Mouse (Mus musculus) midbrain, embryonic 14.5 days (tissue): ENCODE data around the gene Gp1bb. TPM values are rescaled to one million over a fixed set of nuclear protein-coding genes. Genes with fewer than 3 reads are reported as not detected.

Source experiments
- ATAC-seq: fragments of 200-750 bp; cut with Nextera tagmentation; 2 replicates; pipeline ENCODE4 v1.8.0; 2017; ENCODE audit warnings: moderate number of reproducible peaks, moderate library complexity; ENCODE audit not compliant: low FRiP score, low TSS enrichment
- DNase-seq: peaks from one replicate; pipeline ENCODE4 v3.0.0-alpha.2; 2015
- H3K27ac ChIP-seq: fragments of 300-500 bp; sonication (generic); replicated peaks from 2 replicates; pipeline ENCODE4 v1.5.1; 2014; ENCODE audit warnings: mild to moderate bottlenecking, low read depth, low read length, moderate library complexity
- H3K27me3 ChIP-seq: fragments of 300-500 bp; sonication (generic); 2 replicates; pipeline ENCODE4 v1.6.1; 2014; ENCODE audit warnings: low read length, control low read depth, mixed read lengths; ENCODE audit not compliant: control insufficient read depth, insufficient read depth
- H3K36me3 ChIP-seq: fragments of 300-500 bp; sonication (generic); 2 replicates; pipeline ENCODE4 v1.6.1; 2014; ENCODE audit warnings: low read length, control low read depth; ENCODE audit not compliant: control insufficient read depth, insufficient read depth
- H3K4me1 ChIP-seq: fragments of 300-500 bp; sonication (generic); 2 replicates; pipeline ENCODE4 v1.6.1; 2014; ENCODE audit warnings: mild to moderate bottlenecking, antibody characterized with exemption, low read length, control low read depth; ENCODE audit not compliant: control insufficient read depth, insufficient read depth
- H3K4me2 ChIP-seq: fragments of 300-500 bp; sonication (generic); 2 replicates; pipeline ENCODE4 v1.6.1; 2014; ENCODE audit warnings: mild to moderate bottlenecking, low read length, moderate library complexity
- H3K4me3 ChIP-seq: fragments of 300-500 bp; sonication (generic); replicated peaks from 2 replicates; pipeline ENCODE4 v1.5.1; 2014; ENCODE audit warnings: low read depth, low read length
- H3K9ac ChIP-seq: fragments of 300-500 bp; sonication (generic); replicated peaks from 2 replicates; pipeline ENCODE4 v1.6.1; 2014; ENCODE audit warnings: mild to moderate bottlenecking, low read length, moderate library complexity
- H3K9me3 ChIP-seq: fragments of 300-500 bp; sonication (generic); 2 replicates; pipeline ENCODE4 v1.6.1; 2016; ENCODE audit warnings: low read length, control low read depth, mixed read lengths; ENCODE audit not compliant: control insufficient read depth
- WGBS: fragments of 180-500 bp; shearing (Covaris S2); extraction: QIAGEN DNeasy Blood & Tissue Kit; methylation state at CpG from one replicate; pipeline ENCODE4 v1.1.7; 2014; 5-methylcytosine and 5-hydroxymethylcytosine counted together
- polyA plus RNA-seq: library from polyadenylated mRNA; unstranded; fragments of >200 nt; fragmentation: Nextera tagmentation; extraction: Ambion mirVana; gene quantifications from 2 replicates; pipeline ENCODE4 v1.2.1, GENCODE M21; 2014

Gp1bb gene
- polyA plus RNA-seq, 1 experiment from 2014 or later, result 14.7 TPM

DNA sequence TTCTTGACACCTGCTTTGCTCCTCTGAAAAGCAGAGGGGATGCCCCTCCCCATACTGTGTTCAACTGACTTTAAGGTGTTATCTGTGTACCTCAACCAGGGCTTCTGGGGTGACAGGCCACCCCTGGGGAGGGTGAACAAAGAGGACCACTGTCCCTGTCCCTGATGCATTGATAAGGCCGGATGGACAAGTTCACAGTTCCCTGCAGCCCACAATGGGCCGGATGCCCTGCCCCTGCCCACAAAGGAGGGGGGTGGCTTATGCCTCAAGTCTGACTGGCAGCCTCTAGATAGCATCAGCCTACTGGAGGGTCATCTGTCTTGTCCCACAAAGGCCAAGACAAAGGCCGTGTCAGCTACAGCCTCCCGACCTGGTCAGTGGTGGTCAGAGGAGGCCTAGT lies 3.1 kb downstream of the Gp1bb start:
- H3K4me2 ChIP-seq, result no peak overlapping the region
- 21% methylated on average over 4 of the region's 4 CpGs for WGBS
- no peak for DNase-seq

DNA sequence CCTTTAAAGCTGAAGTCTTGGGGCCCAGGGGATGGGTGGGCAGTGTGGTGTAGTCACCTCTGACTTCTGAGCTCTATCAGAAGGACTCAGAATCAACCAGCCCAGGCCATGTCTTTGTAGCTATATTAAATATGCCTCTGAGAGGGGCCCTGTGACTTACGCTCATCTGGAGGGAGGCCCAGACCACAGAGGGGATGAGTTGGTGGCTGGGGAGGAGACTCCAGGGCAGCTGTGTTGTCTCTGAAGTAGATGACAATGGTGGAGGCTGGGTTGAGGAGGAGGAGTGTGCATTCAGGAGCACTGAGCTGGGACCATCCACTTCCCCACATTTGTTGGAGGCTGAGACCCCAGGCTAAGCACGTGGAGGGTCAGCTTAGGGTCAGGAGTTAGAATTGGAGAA lies 3.9 kb downstream of the Gp1bb start:
- WGBS, result 39% methylated on average over 2 of the region's 2 CpGs
- H3K27me3 ChIP-seq, result peaks cover 60% of the 10 kb centered on the region
- no peak for ATAC-seq

More for the DNA sequence above, 3.1 kb downstream of the Gp1bb start:
- Histone ChIP-seq H3K9ac (no peak overlapping the region), H3K4me1 (peaks cover 9% of the 10 kb centered on the region; the same call in 1 of the 2 replicates), H3K27ac (no peak overlapping the region), H3K9me3 (no peaks in the 10 kb centered on the region), H3K36me3 (peaks cover 38% of the 10 kb centered on the region), H3K27me3 (peaks cover 68% of the 10 kb centered on the region), H3K4me3 (no peak overlapping the region)
- no peak for ATAC-seq

DNA sequence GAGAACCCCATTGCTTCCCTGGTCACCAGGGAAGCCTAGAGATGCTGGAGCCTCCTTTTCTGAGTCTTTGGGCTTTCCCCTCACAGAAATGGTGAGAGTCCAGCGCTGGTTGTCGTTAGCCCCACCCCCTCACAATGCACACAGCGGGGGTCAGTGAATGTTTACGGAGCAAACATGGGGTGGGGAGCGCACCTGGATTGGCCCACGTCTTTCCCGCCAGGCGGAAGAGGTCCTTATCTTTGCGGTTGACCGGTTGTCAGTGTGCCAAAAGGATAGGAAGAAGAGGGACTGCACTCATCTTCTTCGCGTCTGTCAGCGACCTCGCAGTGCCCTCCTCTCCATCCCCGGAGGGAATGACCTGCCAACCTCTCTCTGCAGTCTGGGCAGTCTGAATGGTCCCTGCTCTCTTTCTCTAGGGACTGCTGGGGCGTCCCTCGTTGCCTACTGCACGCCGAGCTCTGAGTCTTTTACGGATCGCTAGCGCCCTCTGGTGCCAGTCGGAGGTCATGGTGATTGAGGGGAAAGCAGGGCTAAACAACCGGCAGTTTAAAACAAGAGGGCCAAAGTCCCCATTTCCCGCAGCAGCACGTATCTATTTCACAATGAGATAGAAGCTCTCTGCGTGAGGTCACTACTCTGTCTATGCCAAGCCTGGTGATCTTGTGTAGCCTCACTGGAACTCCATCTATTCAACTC lies 4.7 kb downstream of the Gp1bb start:
- 2% methylated on average over 27 of the region's 27 CpGs for WGBS
- H3K9ac ChIP-seq, result no peak overlapping the region
- H3K27me3 ChIP-seq, result peaks cover 52% of the 10 kb centered on the region
- no peak overlapping the region for H3K27ac ChIP-seq
- ATAC-seq (peak; percentile 51), DNase-seq (peak; percentile 95)
- peaks cover 9% of the 10 kb centered on the region; the same call in 1 of the 2 replicates for H3K4me1 ChIP-seq
- H3K4me3 ChIP-seq, result peak overlapping the region; percentile 23
- H3K36me3 ChIP-seq, result peaks cover 22% of the 10 kb centered on the region
- H3K9me3 ChIP-seq, result no peaks in the 10 kb centered on the region
- H3K4me2 ChIP-seq, result peak overlapping the region; percentile 52

More for the DNA sequence above, 3.9 kb downstream of the Gp1bb start:
- Histone ChIP-seq H3K4me2 (no peak overlapping the region), H3K4me3 (no peak overlapping the region), H3K4me1 (peaks cover 9% of the 10 kb centered on the region; the same call in 1 of the 2 replicates), H3K9ac (no peak overlapping the region), H3K36me3 (peaks cover 30% of the 10 kb centered on the region), H3K27ac (no peak overlapping the region), H3K9me3 (no peaks in the 10 kb centered on the region)
- DNase-seq, result no peak

DNA sequence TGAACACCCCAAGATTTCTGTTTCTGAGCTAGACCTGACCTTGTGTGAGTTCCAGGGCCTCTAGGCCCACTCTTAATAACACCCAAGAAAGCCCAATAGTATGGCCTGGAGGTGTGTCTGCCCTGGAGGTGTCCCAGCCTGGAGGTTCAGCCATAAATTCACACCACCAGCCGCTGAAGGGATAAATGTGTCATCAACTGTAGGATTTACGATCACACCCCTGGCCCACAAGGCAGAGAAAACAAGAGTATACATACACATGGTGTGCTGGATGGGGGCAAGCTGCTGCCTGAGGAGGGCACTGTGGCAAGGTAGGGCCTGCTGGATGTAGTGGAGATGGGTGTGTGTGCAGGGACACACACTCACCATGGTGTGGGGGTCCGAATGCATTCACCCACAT lies 8.9 kb downstream of the Gp1bb start:
- no peak for ATAC-seq
- 95% methylated on average over 3 of the region's 3 CpGs for WGBS
- H3K4me1 ChIP-seq, result no peaks in the 10 kb centered on the region
- no peak overlapping the region for H3K9ac ChIP-seq
- no peak overlapping the region for H3K27ac ChIP-seq
- no peak overlapping the region for H3K4me2 ChIP-seq
- H3K36me3 ChIP-seq, result no peaks in the 10 kb centered on the region
- no peak overlapping the region for H3K4me3 ChIP-seq
- DNase-seq, result no peak
- peaks cover 10% of the 10 kb centered on the region for H3K27me3 ChIP-seq
- no peaks in the 10 kb centered on the region for H3K9me3 ChIP-seq

DNA sequence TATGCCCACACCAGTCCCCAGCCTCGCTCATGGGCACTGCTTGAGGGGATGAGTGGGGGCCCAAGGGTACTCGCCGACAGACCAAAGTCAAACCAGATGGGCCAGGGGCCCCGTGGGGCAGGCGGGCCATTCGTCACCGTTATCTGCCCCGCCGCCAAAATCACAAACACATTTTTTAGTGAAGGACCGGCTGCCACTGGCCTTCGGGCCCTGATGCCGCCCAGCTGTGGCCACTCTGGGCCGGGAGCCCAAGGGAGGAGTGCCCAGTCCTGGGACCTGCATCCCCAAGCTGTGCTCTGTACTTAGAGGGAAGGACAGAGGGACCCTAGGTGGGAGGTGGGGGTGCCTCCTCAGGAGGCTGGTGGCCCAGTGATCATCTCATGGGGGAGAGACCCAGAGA lies 10.5 kb downstream of the Gp1bb start:
- H3K9ac ChIP-seq, result no peak overlapping the region
- 83% methylated on average over 13 of the region's 13 CpGs for WGBS
- ATAC-seq (no peak), DNase-seq (no peak)
- H3K4me2 ChIP-seq, result no peak overlapping the region
- H3K4me3 ChIP-seq, result no peak overlapping the region
- H3K27ac ChIP-seq, result no peak overlapping the region
- no peaks in the 10 kb centered on the region for H3K4me1 ChIP-seq
- H3K9me3 ChIP-seq, result no peaks in the 10 kb centered on the region
- peaks cover 9% of the 10 kb centered on the region; the same call in 1 of the 2 replicates for H3K27me3 ChIP-seq
- H3K36me3 ChIP-seq, result no peaks in the 10 kb centered on the region

DNA sequence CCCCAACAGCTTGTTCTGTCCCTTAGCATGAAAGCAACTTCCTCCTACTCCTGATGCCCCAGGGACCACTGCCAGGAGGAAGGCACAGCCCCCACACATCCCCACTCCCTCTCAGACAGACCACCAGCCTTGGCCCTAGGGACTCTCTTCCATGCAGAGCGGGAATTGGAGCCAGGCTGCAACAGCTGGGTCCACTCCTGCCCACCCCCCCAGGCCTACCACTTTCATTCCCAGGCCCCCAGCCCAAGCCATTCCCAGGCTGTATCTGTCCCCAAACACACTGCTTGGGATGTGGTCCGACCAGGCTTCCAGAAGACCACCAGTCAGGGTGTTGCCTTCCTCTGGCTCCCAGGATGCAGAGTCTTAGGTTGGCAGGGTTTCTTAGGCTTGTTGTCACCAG lies 13.1 kb downstream of the Gp1bb start:
- Histone ChIP-seq H3K4me2 (no peak overlapping the region), H3K9ac (no peak overlapping the region), H3K36me3 (no peaks in the 10 kb centered on the region), H3K4me1 (no peaks in the 10 kb centered on the region), H3K9me3 (no peaks in the 10 kb centered on the region), H3K27ac (no peak overlapping the region), H3K4me3 (no peak overlapping the region), H3K27me3 (peaks cover 3% of the 10 kb centered on the region; the same call in 1 of the 2 replicates)
- ATAC-seq, result no peak
- WGBS, result 81% methylated on average over 2 of the region's 2 CpGs
- no peak for DNase-seq

DNA sequence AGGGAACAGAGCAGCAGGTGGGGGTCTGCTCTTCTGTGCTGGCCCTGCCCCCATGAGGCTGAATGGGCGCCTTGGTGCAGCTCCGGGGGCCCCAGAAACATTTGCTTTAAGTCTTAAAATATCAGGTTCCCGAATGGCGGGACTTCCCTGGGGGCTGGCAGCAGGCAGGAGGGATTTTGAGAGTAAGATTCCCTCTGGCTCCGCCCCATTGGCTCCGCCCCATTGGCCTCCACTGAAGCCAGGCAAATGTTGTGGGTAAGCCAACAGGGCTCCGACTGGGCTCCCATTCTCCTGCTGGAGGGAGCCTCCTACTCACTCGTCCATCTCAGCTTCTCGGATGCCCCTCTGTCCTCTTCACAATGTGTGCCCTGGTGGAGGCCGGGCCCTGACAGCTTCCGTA lies 14.0 kb downstream of the Gp1bb start:
- WGBS, result 5% methylated on average over 11 of the region's 11 CpGs
- no peaks in the 10 kb centered on the region for H3K4me1 ChIP-seq
- ATAC-seq (no peak), DNase-seq (no peak)
- H3K27me3 ChIP-seq, result peaks cover 3% of the 10 kb centered on the region; the same call in 1 of the 2 replicates
- H3K4me2 ChIP-seq, result no peak overlapping the region
- no peak overlapping the region for H3K4me3 ChIP-seq
- no peaks in the 10 kb centered on the region for H3K36me3 ChIP-seq
- no peak overlapping the region for H3K27ac ChIP-seq
- H3K9me3 ChIP-seq, result no peaks in the 10 kb centered on the region
- no peak overlapping the region for H3K9ac ChIP-seq

DNA sequence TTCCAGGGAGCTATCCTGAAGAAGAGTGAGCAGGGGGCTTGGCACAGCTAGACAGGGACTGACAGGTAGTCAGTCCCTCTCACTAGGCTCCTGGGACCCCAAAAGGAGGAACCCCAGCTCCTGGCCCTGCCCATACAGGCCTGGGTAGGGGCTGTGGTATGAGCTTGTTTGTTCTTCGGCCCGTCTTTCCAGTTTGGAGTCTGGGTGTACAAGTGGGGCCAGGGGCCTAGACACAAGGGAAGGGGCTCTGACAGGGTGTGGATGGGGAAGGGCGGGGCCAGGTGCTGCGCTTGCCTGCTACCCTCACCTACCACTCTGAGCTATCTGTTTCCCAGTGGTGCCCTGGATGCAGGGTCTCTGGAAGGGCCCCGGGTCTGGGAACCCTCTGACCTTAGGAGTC lies 16.5 kb downstream of the Gp1bb start:
- Histone ChIP-seq H3K27ac (no peak overlapping the region), H3K27me3 (peaks cover 3% of the 10 kb centered on the region; the same call in 1 of the 2 replicates), H3K4me3 (no peak overlapping the region), H3K4me2 (no peak overlapping the region), H3K9ac (no peak overlapping the region), H3K36me3 (no peaks in the 10 kb centered on the region), H3K9me3 (no peaks in the 10 kb centered on the region), H3K4me1 (no peaks in the 10 kb centered on the region)
- WGBS, result 81% methylated on average over 5 of the region's 5 CpGs
- ATAC-seq (no peak), DNase-seq (no peak)

DNA sequence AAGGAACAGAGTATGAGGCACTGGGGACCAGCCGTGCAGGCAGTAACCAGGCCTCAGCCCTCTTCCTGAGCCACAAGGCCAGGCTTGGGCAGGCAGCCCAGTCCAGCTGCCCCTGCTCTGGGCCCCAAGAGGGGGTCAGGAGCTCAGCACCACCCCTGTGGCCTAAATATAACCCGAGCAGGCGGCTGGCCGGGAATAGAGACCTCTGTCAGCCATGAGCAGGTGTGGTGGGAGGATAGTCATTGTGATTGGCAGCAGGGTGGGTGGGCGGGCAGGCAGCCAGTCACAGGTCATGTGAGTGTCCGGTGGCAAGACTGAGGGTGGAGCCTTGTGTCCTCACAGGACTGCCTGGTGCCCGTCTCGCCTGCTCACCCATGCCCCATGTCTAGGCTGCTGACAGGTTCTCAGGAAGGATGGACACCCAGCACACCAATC lies 17.9 kb downstream of the Gp1bb start:
- ATAC-seq, result no peak
- WGBS, result 68% methylated on average over 8 of the region's 8 CpGs

More for the DNA sequence above, 17.9 kb downstream of the Gp1bb start:
- no peaks in the 10 kb centered on the region for H3K36me3 ChIP-seq
- H3K4me2 ChIP-seq, result no peak overlapping the region
- no peak for DNase-seq
- H3K4me1 ChIP-seq, result no peaks in the 10 kb centered on the region
- H3K27ac ChIP-seq, result no peak overlapping the region
- peaks cover 3% of the 10 kb centered on the region; the same call in 1 of the 2 replicates for H3K27me3 ChIP-seq
- no peak overlapping the region for H3K4me3 ChIP-seq
- no peak overlapping the region for H3K9ac ChIP-seq
- H3K9me3 ChIP-seq, result no peaks in the 10 kb centered on the region
